Mouse (Mus musculus): ENCODE measurements around the gene Tom1l2. TPM values are rescaled to one million over a fixed set of nuclear protein-coding genes. Genes with fewer than 3 reads are reported as not detected.

The Tom1l2 gene
- polyA plus RNA-seq, 1 experiment from 2014 or later = 6.8 TPM

DNA sequence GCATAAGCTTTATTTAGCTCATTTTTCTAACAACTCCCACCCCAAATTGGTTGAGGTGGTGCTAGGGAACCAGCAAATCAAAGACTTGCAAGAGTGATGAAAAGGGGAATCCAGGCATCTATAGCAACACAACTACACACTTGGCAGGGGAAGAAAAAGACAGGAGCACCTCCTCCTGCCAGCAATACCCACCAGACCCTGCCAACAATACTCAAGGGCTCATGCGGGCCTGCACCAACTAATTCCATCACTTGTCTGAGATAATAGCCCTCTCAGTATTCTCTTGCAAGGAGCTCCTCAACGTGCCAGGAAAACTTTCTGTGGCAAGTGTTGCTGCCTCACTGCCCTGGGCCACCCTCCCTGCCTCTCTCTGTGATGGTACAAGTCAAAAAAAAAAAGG lies 49.2 kb downstream of the Tom1l2 start:
- H3K4me2 ChIP-seq (ENCODE audit: low read depth, low read length) = no peak overlapping the region
- H3K4me3 ChIP-seq (ENCODE audit: low read depth, low read length) = no peak overlapping the region
- no peaks in the 10 kb centered on the region for H3K27me3 ChIP-seq (ENCODE audit: control insufficient read depth, insufficient read depth, low read depth, low read length)
- H3K4me1 ChIP-seq (ENCODE audit: control insufficient read depth, low read depth, low read length) = peaks cover 14% of the 10 kb centered on the region
- no peaks in the 10 kb centered on the region for H3K36me3 ChIP-seq (ENCODE audit: control insufficient read depth, insufficient read depth)
- no peak for ATAC-seq (ENCODE audit: low read depth)
- H3K9ac ChIP-seq (ENCODE audit: low read depth, low read length) = no peak overlapping the region
- WGBS (ENCODE audit: insufficient replicate concordance) = 82% methylated on average over 2 of the region's 2 CpGs
- H3K9me3 ChIP-seq (replicated peaks; ENCODE audit: control insufficient read depth, low read length) = 0 out of 2 replicates have a peak, but pooled peaks cover 2% of the 10 kb centered on the region
- H3K27ac ChIP-seq (ENCODE audit: low read length) = no peak overlapping the region

DNA sequence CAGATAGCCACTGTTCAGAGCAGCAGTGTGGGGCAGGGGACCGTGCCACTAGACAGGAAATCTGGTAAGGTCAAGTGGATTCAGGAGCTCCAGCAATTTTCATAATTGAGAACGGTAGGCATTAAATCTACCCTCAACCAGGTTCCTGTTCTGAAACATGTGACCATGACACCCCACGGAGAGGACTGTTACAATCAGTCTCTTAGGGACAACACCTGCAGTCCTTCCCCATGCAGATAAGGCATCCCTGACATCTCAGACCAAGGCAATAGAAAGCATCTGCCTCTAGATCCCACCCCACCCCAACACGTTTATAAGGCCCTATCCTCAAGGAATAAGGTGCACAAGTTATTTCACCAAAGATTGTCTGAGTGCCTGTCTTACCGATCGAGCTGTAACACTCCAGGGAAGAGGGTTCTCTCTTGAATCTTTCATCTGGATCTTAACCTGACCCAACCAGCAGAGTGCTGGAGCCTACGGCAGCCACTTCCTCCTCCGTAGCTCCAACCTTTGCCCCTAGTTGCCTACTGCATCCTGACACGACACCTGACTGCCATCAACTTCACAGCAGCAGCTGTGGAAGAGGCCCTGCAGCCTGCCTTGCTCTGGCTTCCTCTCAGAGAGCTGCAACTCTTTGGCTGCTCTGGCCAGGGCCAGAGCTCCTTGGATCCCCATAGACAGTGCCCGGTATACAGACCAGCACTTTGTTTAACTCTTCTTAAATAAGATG lies 50.2 kb downstream of the Tom1l2 start:
- Histone ChIP-seq H3K4me2 (ENCODE audit: low read depth, low read length) (no peak overlapping the region), H3K4me3 (ENCODE audit: low read depth, low read length) (no peak overlapping the region), H3K27me3 (ENCODE audit: control insufficient read depth, insufficient read depth, low read depth, low read length) (no peaks in the 10 kb centered on the region), H3K9ac (ENCODE audit: low read depth, low read length) (0 out of 2 replicates have a peak overlapping the region, but pooled peaks have one; percentile 4), H3K27ac (ENCODE audit: low read length) (no peak overlapping the region), H3K36me3 (ENCODE audit: control insufficient read depth, insufficient read depth) (no peaks in the 10 kb centered on the region), H3K4me1 (ENCODE audit: control insufficient read depth, low read depth, low read length) (peaks cover 14% of the 10 kb centered on the region), H3K9me3 (replicated peaks; ENCODE audit: control insufficient read depth, low read length) (0 out of 2 replicates have a peak, but pooled peaks cover 2% of the 10 kb centered on the region)
- ATAC-seq (ENCODE audit: low read depth) = 0 out of 2 replicates have a peak, but pooled peaks have one; percentile 55
- 36% methylated on average over 10 of the region's 10 CpGs for WGBS (ENCODE audit: insufficient replicate concordance)

DNA sequence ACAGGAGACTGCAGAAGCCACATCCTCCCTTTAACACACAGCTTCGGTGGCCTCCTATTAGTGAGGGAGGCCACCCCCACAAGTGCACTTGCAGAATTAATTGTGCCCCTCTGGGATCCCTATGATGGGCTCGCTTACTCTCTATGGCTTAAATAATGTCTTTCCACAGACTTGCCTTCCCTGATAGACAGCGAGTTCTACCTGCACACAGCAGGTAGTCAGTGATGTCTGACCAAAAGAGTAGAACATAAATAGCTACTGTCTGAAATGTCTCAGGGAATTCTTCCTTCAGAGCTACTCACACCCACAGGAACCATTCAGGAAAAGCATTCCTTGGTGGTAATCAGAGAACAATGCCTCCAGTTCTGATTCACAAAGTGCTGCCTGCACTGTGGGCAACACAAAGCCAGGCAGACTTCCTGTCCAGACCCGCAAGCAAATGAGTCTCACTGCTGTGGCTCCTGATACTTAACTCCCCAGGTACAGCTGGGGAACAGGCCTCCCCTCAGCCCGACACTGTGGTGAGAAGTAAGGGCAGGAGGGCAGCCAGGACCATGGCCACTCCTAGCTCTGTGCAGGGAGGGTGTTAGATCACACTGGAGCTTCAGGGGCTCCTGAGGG lies 51.0 kb downstream of the Tom1l2 start:
- no peaks in the 10 kb centered on the region for H3K36me3 ChIP-seq (ENCODE audit: control insufficient read depth, insufficient read depth)
- no peaks in the 10 kb centered on the region for H3K27me3 ChIP-seq (ENCODE audit: control insufficient read depth, insufficient read depth, low read depth, low read length)
- H3K4me3 ChIP-seq (ENCODE audit: low read depth, low read length) = no peak overlapping the region
- ATAC-seq (ENCODE audit: low read depth) = no peak
- no peaks in the 10 kb centered on the region for H3K9me3 ChIP-seq (replicated peaks; ENCODE audit: control insufficient read depth, low read length)
- H3K27ac ChIP-seq (ENCODE audit: low read length) = no peak overlapping the region
- 38% methylated on average over 5 of the region's 5 CpGs for WGBS (ENCODE audit: insufficient replicate concordance)
- H3K4me1 ChIP-seq (ENCODE audit: control insufficient read depth, low read depth, low read length) = peaks cover 14% of the 10 kb centered on the region
- H3K4me2 ChIP-seq (ENCODE audit: low read depth, low read length) = no peak overlapping the region
- 0 out of 2 replicates have a peak overlapping the region, but pooled peaks have one; percentile 4 for H3K9ac ChIP-seq (ENCODE audit: low read depth, low read length)

GRCm38 (mm10) chr11:60300318-60300717 lies 52.4 kb downstream of the Tom1l2 start:
- no peak overlapping the region for H3K4me2 ChIP-seq (ENCODE audit: low read depth, low read length)
- WGBS (ENCODE audit: insufficient replicate concordance) = 68% methylated on average over 3 of the region's 3 CpGs
- no peak overlapping the region for H3K27ac ChIP-seq (ENCODE audit: low read length)
- H3K9ac ChIP-seq (ENCODE audit: low read depth, low read length) = no peak overlapping the region
- H3K4me3 ChIP-seq (ENCODE audit: low read depth, low read length) = no peak overlapping the region
- peaks cover 21% of the 10 kb centered on the region for H3K4me1 ChIP-seq (ENCODE audit: control insufficient read depth, low read depth, low read length)
- no peaks in the 10 kb centered on the region for H3K9me3 ChIP-seq (replicated peaks; ENCODE audit: control insufficient read depth, low read length)
- 0 out of 2 replicates have a peak, but pooled peaks have one; percentile 37 for ATAC-seq (ENCODE audit: low read depth)
- H3K27me3 ChIP-seq (ENCODE audit: control insufficient read depth, insufficient read depth, low read depth, low read length) = no peaks in the 10 kb centered on the region
- H3K36me3 ChIP-seq (ENCODE audit: control insufficient read depth, insufficient read depth) = no peaks in the 10 kb centered on the region

DNA sequence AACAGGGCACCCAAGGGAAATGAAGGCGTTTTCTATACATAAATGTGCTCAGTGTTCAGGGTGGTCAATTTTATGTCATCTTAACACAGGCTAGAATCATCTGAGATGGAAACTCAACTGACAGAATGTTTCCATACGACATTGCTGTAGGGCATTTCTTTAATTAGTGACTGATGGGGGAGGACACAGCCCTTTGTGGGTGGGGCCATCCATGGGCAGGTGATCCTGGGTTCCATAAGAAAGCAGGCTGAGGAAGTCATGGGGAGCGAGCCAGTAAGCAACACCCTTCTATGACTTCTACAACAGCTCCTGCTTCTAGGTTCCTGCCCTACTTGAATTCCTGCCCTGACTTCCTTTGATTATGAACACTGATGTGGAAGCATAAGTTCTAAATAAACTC lies 54.9 kb downstream of the Tom1l2 start:
- Histone ChIP-seq H3K4me1 (ENCODE audit: control insufficient read depth, low read depth, low read length) (peaks cover 43% of the 10 kb centered on the region), H3K4me3 (ENCODE audit: low read depth, low read length) (no peak overlapping the region), H3K27ac (ENCODE audit: low read length) (no peak overlapping the region), H3K9ac (ENCODE audit: low read depth, low read length) (no peak overlapping the region), H3K36me3 (ENCODE audit: control insufficient read depth, insufficient read depth) (no peaks in the 10 kb centered on the region), H3K9me3 (replicated peaks; ENCODE audit: control insufficient read depth, low read length) (no peaks in the 10 kb centered on the region), H3K4me2 (ENCODE audit: low read depth, low read length) (no peak overlapping the region), H3K27me3 (ENCODE audit: control insufficient read depth, insufficient read depth, low read depth, low read length) (no peaks in the 10 kb centered on the region)
- 79% methylated on average over 3 of the region's 3 CpGs for WGBS (ENCODE audit: insufficient replicate concordance)
- no peak for ATAC-seq (ENCODE audit: low read depth)

- peak overlapping the region; percentile 59 for H3K4me2 ChIP-seq (ENCODE audit: low read depth, low read length)
Measured at GRCm38 (mm10) chr11:60294630-60295313, 57.9 kb downstream of the Tom1l2 start.

GRCm38 (mm10) chr11:60293683-60294629 lies 58.7 kb downstream of the Tom1l2 start:
- H3K9me3 ChIP-seq (replicated peaks; ENCODE audit: control insufficient read depth, low read length) = no peaks in the 10 kb centered on the region
- no peaks in the 10 kb centered on the region for H3K27me3 ChIP-seq (ENCODE audit: control insufficient read depth, insufficient read depth, low read depth, low read length)
- H3K4me1 ChIP-seq (ENCODE audit: control insufficient read depth, low read depth, low read length) = peaks cover 33% of the 10 kb centered on the region
- peak overlapping the region; percentile 82 for H3K27ac ChIP-seq (ENCODE audit: low read length)
- no peaks in the 10 kb centered on the region for H3K36me3 ChIP-seq (ENCODE audit: control insufficient read depth, insufficient read depth)
- no peak for ATAC-seq (ENCODE audit: low read depth)
- H3K4me3 ChIP-seq (ENCODE audit: low read depth, low read length) = peak overlapping the region; percentile 31
- H3K4me2 ChIP-seq (ENCODE audit: low read depth, low read length) = peak overlapping the region; percentile 59
- WGBS (ENCODE audit: insufficient replicate concordance) = 72% methylated on average over 6 of the region's 6 CpGs
- peak overlapping the region; percentile 52 for H3K9ac ChIP-seq (ENCODE audit: low read depth, low read length)

More at GRCm38 (mm10) chr11:60294630-60295313, 57.9 kb downstream of the Tom1l2 start:
- H3K4me1 ChIP-seq (ENCODE audit: control insufficient read depth, low read depth, low read length) = peaks cover 33% of the 10 kb centered on the region
- no peaks in the 10 kb centered on the region for H3K9me3 ChIP-seq (replicated peaks; ENCODE audit: control insufficient read depth, low read length)
- WGBS (ENCODE audit: insufficient replicate concordance) = 34% methylated on average over 5 of the region's 5 CpGs
- H3K36me3 ChIP-seq (ENCODE audit: control insufficient read depth, insufficient read depth) = no peaks in the 10 kb centered on the region
- ATAC-seq (ENCODE audit: low read depth) = peak; percentile 93
- H3K27ac ChIP-seq (ENCODE audit: low read length) = peak overlapping the region; percentile 82
- no peaks in the 10 kb centered on the region for H3K27me3 ChIP-seq (ENCODE audit: control insufficient read depth, insufficient read depth, low read depth, low read length)
- H3K9ac ChIP-seq (ENCODE audit: low read depth, low read length) = peak overlapping the region; percentile 52
- peak overlapping the region; percentile 31 for H3K4me3 ChIP-seq (ENCODE audit: low read depth, low read length)

DNA sequence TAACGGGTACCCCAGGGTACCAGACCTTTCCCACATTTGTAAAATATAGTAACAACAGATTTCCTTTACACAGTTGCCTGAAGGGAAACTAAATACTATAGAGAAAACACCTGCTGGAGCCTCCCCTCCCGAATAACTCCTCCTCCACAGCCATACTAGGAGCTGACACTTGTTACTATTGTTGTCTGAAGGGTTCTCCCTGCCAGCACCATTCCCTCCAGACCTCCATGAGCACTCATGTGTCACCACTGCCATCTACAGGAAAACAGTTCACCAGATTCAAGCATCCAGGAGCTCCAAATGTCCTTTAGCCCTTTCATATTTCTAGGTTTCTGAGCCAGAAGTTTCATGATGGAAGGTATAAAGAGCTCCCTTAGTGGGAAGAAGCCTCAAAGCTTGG lies 60.0 kb downstream of the Tom1l2 start:
- H3K9ac ChIP-seq (ENCODE audit: low read depth, low read length) = no peak overlapping the region
- H3K4me1 ChIP-seq (ENCODE audit: control insufficient read depth, low read depth, low read length) = peaks cover 33% of the 10 kb centered on the region
- WGBS (ENCODE audit: insufficient replicate concordance) = 46% methylated on average over 2 of the region's 2 CpGs
- H3K36me3 ChIP-seq (ENCODE audit: control insufficient read depth, insufficient read depth) = no peaks in the 10 kb centered on the region
- no peak for ATAC-seq (ENCODE audit: low read depth)
- no peaks in the 10 kb centered on the region for H3K27me3 ChIP-seq (ENCODE audit: control insufficient read depth, insufficient read depth, low read depth, low read length)
- no peak overlapping the region for H3K4me3 ChIP-seq (ENCODE audit: low read depth, low read length)
- H3K4me2 ChIP-seq (ENCODE audit: low read depth, low read length) = no peak overlapping the region
- no peaks in the 10 kb centered on the region for H3K9me3 ChIP-seq (replicated peaks; ENCODE audit: control insufficient read depth, low read length)
- no peak overlapping the region for H3K27ac ChIP-seq (ENCODE audit: low read length)
